In genomic region chr4:102493342-102494128, GRCm38 (mm10) we compare ENCODE assay signal across 8 mouse cellular contexts.
DNase-seq lines count a peak whose midpoint lies in the region; ATAC-seq and TF ChIP-seq lines count a peak whose summit lies in the region.

No protein-coding gene starts in this region.

- H3K79me2 ChIP-seq in C2C12 (ENCODE audit: control insufficient read depth, insufficient read depth), result no peaks in the 10 kb centered on the region

- no peak overlapping the region for H3K27ac ChIP-seq in intestine, postnatal 0 days (ENCODE audit: low read depth, low read length)
- H3K27ac ChIP-seq in intestine, embryonic 15.5 days, result no peak overlapping the region
- no peak overlapping the region for H3K27ac ChIP-seq in forebrain, postnatal 0 days (ENCODE audit: low read depth, low read length)

- H3ac ChIP-seq in C2C12 (ENCODE audit: control insufficient read depth, insufficient read length, low read depth), result no peak overlapping the region

- no peaks in the 10 kb centered on the region for H3K79me3 ChIP-seq in C2C12 (ENCODE audit: low read depth)

- no peaks in the 10 kb centered on the region for H3K9me3 ChIP-seq in intestine, postnatal 0 days (ENCODE audit: control insufficient read depth)
- H3K9me3 ChIP-seq in intestine, embryonic 15.5 days, result no peaks in the 10 kb centered on the region
- no peaks in the 10 kb centered on the region for H3K9me3 ChIP-seq in forebrain, postnatal 0 days (ENCODE audit: low read length)

- no peaks in the 10 kb centered on the region for H3K36me3 ChIP-seq in intestine, postnatal 0 days (ENCODE audit: control insufficient read depth, insufficient read depth)
- H3K36me3 ChIP-seq in intestine, embryonic 15.5 days, result no peaks in the 10 kb centered on the region
- H3K36me3 ChIP-seq in C2C12 (ENCODE audit: control insufficient read depth, insufficient read depth), result no peaks in the 10 kb centered on the region
- H3K36me3 ChIP-seq in forebrain, postnatal 0 days (ENCODE audit: insufficient read depth), result no peaks in the 10 kb centered on the region

- no peak overlapping the region for H3K4me3 ChIP-seq in intestine, postnatal 0 days (ENCODE audit: low read depth, low read length)
- H3K4me3 ChIP-seq in intestine, embryonic 15.5 days (replicated peaks), result no peak overlapping the region
- H3K4me3 ChIP-seq in C2C12 (ENCODE audit: insufficient read depth, poor library complexity, severe bottlenecking), result no peak overlapping the region
- H3K4me3 ChIP-seq in forebrain, postnatal 0 days (ENCODE audit: low read depth, low read length), result no peak overlapping the region

- no peak overlapping the region for H3K9ac ChIP-seq in intestine, postnatal 0 days (ENCODE audit: low read depth, low read length)
- H3K9ac ChIP-seq in intestine, embryonic 15.5 days, result no peak overlapping the region
- no peak overlapping the region for H3K9ac ChIP-seq in forebrain, postnatal 0 days

- no peak overlapping the region for H3K4me2 ChIP-seq in intestine, postnatal 0 days (replicated peaks; ENCODE audit: low read depth)
- no peak overlapping the region for H3K4me2 ChIP-seq in intestine, embryonic 15.5 days (replicated peaks)
- H3K4me2 ChIP-seq in forebrain, postnatal 0 days (ENCODE audit: low read depth), result no peak overlapping the region

- WGBS in intestine, postnatal 0 days, result 48% methylated on average over 4 of the region's 4 CpGs
- WGBS in intestine, embryonic 15.5 days, result 50% methylated on average over 4 of the region's 4 CpGs
- WGBS in forebrain, postnatal 0 days, result 48% methylated on average over 4 of the region's 4 CpGs

- peak; percentile 91 for DNase-seq in NIH3T3 (ENCODE audit: low read depth)
- DNase-seq in forebrain, postnatal 0 days, result peak; percentile 87
- DNase-seq in adrenal gland, adult 18-20 months (ENCODE audit: low spot score in 2 of 2), result no peak
- DNase-seq in frontal cortex, postnatal 25 days (ENCODE audit: low spot score in 2 of 2), result no peak

- H3K4me1 ChIP-seq in intestine, postnatal 0 days (replicated peaks; ENCODE audit: control insufficient read depth, insufficient read depth, low read length), result no peaks in the 10 kb centered on the region
- no peaks in the 10 kb centered on the region for H3K4me1 ChIP-seq in intestine, embryonic 15.5 days (replicated peaks)
- peaks cover 8% of the 10 kb centered on the region; the same call in 1 of the 2 replicates for H3K4me1 ChIP-seq in forebrain, postnatal 0 days (ENCODE audit: insufficient read depth)

- H3K27me3 ChIP-seq in intestine, postnatal 0 days (replicated peaks; ENCODE audit: control insufficient read depth, insufficient read depth, low read length), result no peaks in the 10 kb centered on the region
- H3K27me3 ChIP-seq in intestine, embryonic 15.5 days (replicated peaks), result no peaks in the 10 kb centered on the region
- no peaks in the 10 kb centered on the region for H3K27me3 ChIP-seq in C2C12 (ENCODE audit: control insufficient read depth, insufficient read depth, insufficient read length)
- H3K27me3 ChIP-seq in forebrain, postnatal 0 days (ENCODE audit: insufficient read depth, low read length), result no peaks in the 10 kb centered on the region

- peak; percentile 93 for TF ChIP-seq CTCF in intestine, postnatal 0 days (IDR thresholded peaks at IDR 0.05; ENCODE audit: low read depth)
- TF ChIP-seq CTCF in C2C12 (IDR thresholded peaks at IDR 0.05; ENCODE audit: control insufficient read depth, insufficient read depth, insufficient read length), result peak; percentile 31
- TF ChIP-seq CTCF in forebrain, postnatal 0 days (IDR thresholded peaks at IDR 0.05; ENCODE audit: low read depth), result peak; percentile 95

- ATAC-seq in intestine, postnatal 0 days, result no peak
- ATAC-seq in intestine, embryonic 15.5 days, result no peak
- peak; percentile 46; the same call in 1 of the 2 replicates for ATAC-seq in forebrain, postnatal 0 days
- ATAC-seq in monocyte, adult 5-6 weeks (replicated peaks; ENCODE audit: insufficient number of reproducible peaks, low FRiP score, low TSS enrichment, poor library complexity, severe bottlenecking), result peak; percentile 64; the same call in 1 of the 2 replicates

TF ChIP-seq in C2C12, 6 proteins besides CTCF, POLR2A, EP300 and RAD21:
- TF ChIP-seq MYOD1 (IDR thresholded peaks at IDR 0.05; ENCODE audit: control insufficient read depth, insufficient read length, low read depth), result no peak
- TF ChIP-seq FOSL1 (IDR thresholded peaks at IDR 0.05; ENCODE audit: insufficient read depth, low read length, poor library complexity, severe bottlenecking), result no peak
- TF ChIP-seq USF1 (IDR thresholded peaks at IDR 0.05; ENCODE audit: low read depth), result no peak
- TF ChIP-seq MYOG (IDR thresholded peaks at IDR 0.05; ENCODE audit: control insufficient read depth, extremely low read depth, insufficient read length), result no peak
- TF ChIP-seq MAX (IDR thresholded peaks at IDR 0.05), result no peak
- no peak for TF ChIP-seq CEBPB (IDR thresholded peaks at IDR 0.05; ENCODE audit: low read depth)

Comparison
In these comparisons a context has a peak if more than half of its experiments do, and no peak if none do; other contexts are left out.
1. ATAC-seq: peak in forebrain, postnatal 0 days (single experiment) and monocyte, adult 5-6 weeks (single experiment); none in intestine, postnatal 0 days (single experiment) and intestine, embryonic 15.5 days (single experiment).
2. CTCF ChIP-seq: peak in every context shown above with its lines; median percentile 95 in forebrain, postnatal 0 days; 93 in intestine, postnatal 0 days; 31 in C2C12.
3. DNase-seq: peak in NIH3T3 (single experiment) and forebrain, postnatal 0 days (single experiment); none in adrenal gland, adult 18-20 months (0 of 2) and frontal cortex, postnatal 25 days (0 of 2).